In genomic region chr7:84293054-84293453, GRCm38 (mm10) we compare ENCODE assay signal across 15 mouse cellular contexts.
DNase-seq lines count a peak whose midpoint lies in the region; ATAC-seq and TF ChIP-seq lines count a peak whose summit lies in the region.
"Had no signal": no experiment of that assay in that cellular context is flagged by ENCODE, and none has a peak within 500 bp of the region (broad histone marks: within the 10 kb centered on the region; RNA-seq: fewer than 3 reads in every experiment).

No protein-coding gene starts in this region.

- H3K4me2 ChIP-seq in heart, embryonic 11.5 days = no peak overlapping the region
- no peak overlapping the region for H3K4me2 ChIP-seq in neural tube, embryonic 15.5 days
- H3K4me2 ChIP-seq in heart, postnatal 0 days (ENCODE audit: low read depth, low read length) = no peak overlapping the region
- H3K4me2 ChIP-seq: kidney, embryonic 15.5 days; neural tube, embryonic 13.5 days had no signal

- TF ChIP-seq EP300 in heart, postnatal 0 days (IDR thresholded peaks at IDR 0.05; ENCODE audit: low read depth) = no peak

- DNase-seq in heart, adult 18-20 months = peak; percentile 33 to 37
- no peak for DNase-seq in neural tube, embryonic 10.5 days (ENCODE audit: extremely low spot score, low spot score)
- no peak for DNase-seq in heart, postnatal 0 days (ENCODE audit: low spot score)
- peak; percentile 34 for DNase-seq in telencephalon, adult 2 months (ENCODE audit: low read depth, low spot score)
- no peak for DNase-seq in hindbrain, embryonic 10.5 days (ENCODE audit: low spot score)
- DNase-seq in c-Kit-positive CD71-positive TER-119-positive erythroid progenitor cells, embryonic 14.5 days (ENCODE audit: low spot score) = no peak
- DNase-seq: adrenal gland, postnatal 25 days; forebrain, postnatal 0 days had no signal

- H3K4me1 ChIP-seq in heart, embryonic 11.5 days (ENCODE audit: control insufficient read depth, insufficient read depth, low read length) = no peaks in the 10 kb centered on the region
- no peaks in the 10 kb centered on the region for H3K4me1 ChIP-seq in neural tube, embryonic 15.5 days
- H3K4me1 ChIP-seq in heart, postnatal 0 days (ENCODE audit: control insufficient read depth, insufficient read depth) = no peaks in the 10 kb centered on the region
- no peaks in the 10 kb centered on the region for H3K4me1 ChIP-seq in hindbrain, embryonic 10.5 days (replicated peaks)
- H3K4me1 ChIP-seq: kidney, embryonic 15.5 days; neural tube, embryonic 13.5 days had no signal

- H3K27ac ChIP-seq in heart, embryonic 11.5 days (ENCODE audit: low read depth, low read length) = no peak overlapping the region
- no peak overlapping the region for H3K27ac ChIP-seq in neural tube, embryonic 15.5 days (replicated peaks)
- H3K27ac ChIP-seq in heart, postnatal 0 days (ENCODE audit: low read depth) = no peak overlapping the region
- no peak overlapping the region for H3K27ac ChIP-seq in hindbrain, embryonic 10.5 days
- H3K27ac ChIP-seq: heart, adult 2 months; kidney, embryonic 15.5 days; neural tube, embryonic 13.5 days had no signal

- no peak overlapping the region for H3K9ac ChIP-seq in heart, embryonic 11.5 days (ENCODE audit: low read depth, low read length)
- H3K9ac ChIP-seq in neural tube, embryonic 15.5 days (replicated peaks) = no peak overlapping the region
- no peak overlapping the region for H3K9ac ChIP-seq in heart, postnatal 0 days (replicated peaks; ENCODE audit: low read depth, low read length)
- H3K9ac ChIP-seq: forebrain, postnatal 0 days; kidney, embryonic 15.5 days; neural tube, embryonic 13.5 days had no signal

- no peaks in the 10 kb centered on the region for H3K9me3 ChIP-seq in heart, embryonic 11.5 days (replicated peaks; ENCODE audit: control insufficient read depth, low read length)
- H3K9me3 ChIP-seq in neural tube, embryonic 15.5 days (replicated peaks) = no peaks in the 10 kb centered on the region
- H3K9me3 ChIP-seq in heart, postnatal 0 days (replicated peaks; ENCODE audit: control insufficient read depth, low read length) = no peaks in the 10 kb centered on the region
- no peaks in the 10 kb centered on the region for H3K9me3 ChIP-seq in hindbrain, embryonic 10.5 days
- H3K9me3 ChIP-seq: G1E; kidney, embryonic 15.5 days; neural tube, embryonic 13.5 days had no signal

- 75% methylated on average over 7 of the region's 7 CpGs for WGBS in heart, embryonic 11.5 days (ENCODE audit: insufficient replicate concordance)
- 86% methylated on average over 7 of the region's 7 CpGs for WGBS in neural tube, embryonic 15.5 days
- 62% methylated on average over 7 of the region's 7 CpGs for WGBS in heart, postnatal 0 days
- 85% methylated on average over 7 of the region's 7 CpGs for WGBS in hindbrain, embryonic 10.5 days

- TF ChIP-seq CTCF in heart, postnatal 0 days (IDR thresholded peaks at IDR 0.05; ENCODE audit: low read depth) = no peak

- H3K27me3 ChIP-seq in heart, embryonic 11.5 days (ENCODE audit: control insufficient read depth, insufficient read depth, low read length) = no peaks in the 10 kb centered on the region
- no peaks in the 10 kb centered on the region for H3K27me3 ChIP-seq in neural tube, embryonic 15.5 days (replicated peaks)
- no peaks in the 10 kb centered on the region for H3K27me3 ChIP-seq in heart, postnatal 0 days (ENCODE audit: control insufficient read depth, insufficient read depth, low read length)
- H3K27me3 ChIP-seq in hindbrain, embryonic 10.5 days (ENCODE audit: insufficient read depth, poor library complexity, severe bottlenecking) = no peaks in the 10 kb centered on the region
- H3K27me3 ChIP-seq: kidney, embryonic 15.5 days; neural tube, embryonic 13.5 days had no signal

- no peaks in the 10 kb centered on the region for H3K36me3 ChIP-seq in heart, embryonic 11.5 days (ENCODE audit: control insufficient read depth, insufficient read depth, low read length)
- peaks cover 14% of the 10 kb centered on the region for H3K36me3 ChIP-seq in neural tube, embryonic 15.5 days
- H3K36me3 ChIP-seq in heart, postnatal 0 days (replicated peaks; ENCODE audit: control insufficient read depth, insufficient read depth, low read length) = no peaks in the 10 kb centered on the region
- peaks cover 42% of the 10 kb centered on the region for H3K36me3 ChIP-seq in hindbrain, embryonic 10.5 days
- H3K36me3 ChIP-seq: G1E had no signal

- ATAC-seq in heart, embryonic 11.5 days (replicated peaks; ENCODE audit: insufficient number of reproducible peaks, low FRiP score, low TSS enrichment) = no peak
- ATAC-seq in neural tube, embryonic 15.5 days (ENCODE audit: low FRiP score) = peak; percentile 56
- 0 out of 2 replicates have a peak, but pooled peaks have one; percentile 36 for ATAC-seq in heart, postnatal 0 days (ENCODE audit: insufficient read depth, low read depth)
- ATAC-seq: forebrain, postnatal 0 days; inflammation-experienced regulatory T-cells, adult 6 months had no signal

- no peak overlapping the region for H3K4me3 ChIP-seq in heart, embryonic 11.5 days (ENCODE audit: low read depth, low read length)
- no peak overlapping the region for H3K4me3 ChIP-seq in neural tube, embryonic 15.5 days (replicated peaks)
- no peak overlapping the region for H3K4me3 ChIP-seq in heart, postnatal 0 days (ENCODE audit: low read depth, low read length)
- no peak overlapping the region for H3K4me3 ChIP-seq in hindbrain, embryonic 10.5 days
- H3K4me3 ChIP-seq: heart, adult 2 months; kidney, embryonic 15.5 days; neural tube, embryonic 13.5 days had no signal

Comparison
In these comparisons a context has a peak if more than half of its experiments do, and no peak if none do; other contexts are left out.
1. DNase-seq: peak in heart, adult 18-20 months (2 of 2) and telencephalon, adult 2 months (single experiment); none in neural tube, embryonic 10.5 days (single experiment), heart, postnatal 0 days (single experiment), hindbrain, embryonic 10.5 days (single experiment) and c-Kit-positive CD71-positive TER-119-positive erythroid progenitor cells, embryonic 14.5 days (single experiment).